Mouse (Mus musculus): ENCODE measurements around the gene Polr1b. TPM values are rescaled to one million over a fixed set of nuclear protein-coding genes. Genes with fewer than 3 reads are reported as not detected.

Gene Polr1b
- total and polyA plus RNA-seq, 2 experiments from 2014 or later = 7.6 to 13.6 TPM

GRCm38 (mm10) chr2:129116368-129116739 lies 15.6 kb downstream of the Polr1b start:
- Histone ChIP-seq H3K9me3 (replicated peaks; ENCODE audit: control insufficient read depth, low read length) (no peaks in the 10 kb centered on the region), H3K4me2 (ENCODE audit: low read depth, low read length) (no peak overlapping the region), H3K36me3 (replicated peaks; ENCODE audit: control insufficient read depth, insufficient read depth, low read length) (peaks cover 88% of the 10 kb centered on the region), H3K27me3 (ENCODE audit: control insufficient read depth, insufficient read depth, low read length) (no peaks in the 10 kb centered on the region), H3K4me3 (ENCODE audit: low read depth, low read length) (no peak overlapping the region), H3K27ac (ENCODE audit: low read depth) (no peak overlapping the region), H3K4me1 (ENCODE audit: control insufficient read depth, insufficient read depth) (no peaks in the 10 kb centered on the region), H3K9ac (replicated peaks; ENCODE audit: low read depth, low read length) (no peak overlapping the region)
- DNase-seq (ENCODE audit: low spot score) (no peak), ATAC-seq (ENCODE audit: insufficient read depth, low read depth) (no peak)
- no peak for TF ChIP-seq EP300 (IDR thresholded peaks at IDR 0.05; ENCODE audit: low read depth)
- TF ChIP-seq CTCF (IDR thresholded peaks at IDR 0.05; ENCODE audit: low read depth) = no peak
- WGBS = 100% methylated on average over 1 of the region's 1 CpGs

GRCm38 (mm10) chr2:129118061-129118460 lies 17.3 kb downstream of the Polr1b start:
- Histone ChIP-seq H3K9me3 (replicated peaks; ENCODE audit: control insufficient read depth, low read length) (no peaks in the 10 kb centered on the region), H3K27ac (ENCODE audit: low read depth) (no peak overlapping the region), H3K36me3 (replicated peaks; ENCODE audit: control insufficient read depth, insufficient read depth, low read length) (peaks cover 88% of the 10 kb centered on the region), H3K9ac (replicated peaks; ENCODE audit: low read depth, low read length) (no peak overlapping the region), H3K27me3 (ENCODE audit: control insufficient read depth, insufficient read depth, low read length) (no peaks in the 10 kb centered on the region), H3K4me1 (ENCODE audit: control insufficient read depth, insufficient read depth) (no peaks in the 10 kb centered on the region), H3K4me2 (ENCODE audit: low read depth, low read length) (no peak overlapping the region), H3K4me3 (ENCODE audit: low read depth, low read length) (no peak overlapping the region)
- TF ChIP-seq EP300 (IDR thresholded peaks at IDR 0.05; ENCODE audit: low read depth) (no peak), CTCF (IDR thresholded peaks at IDR 0.05; ENCODE audit: low read depth) (no peak)
- ATAC-seq (ENCODE audit: insufficient read depth, low read depth) (no peak), DNase-seq (ENCODE audit: low spot score) (no peak)
- 96% methylated on average over 12 of the region's 12 CpGs for WGBS

DNA sequence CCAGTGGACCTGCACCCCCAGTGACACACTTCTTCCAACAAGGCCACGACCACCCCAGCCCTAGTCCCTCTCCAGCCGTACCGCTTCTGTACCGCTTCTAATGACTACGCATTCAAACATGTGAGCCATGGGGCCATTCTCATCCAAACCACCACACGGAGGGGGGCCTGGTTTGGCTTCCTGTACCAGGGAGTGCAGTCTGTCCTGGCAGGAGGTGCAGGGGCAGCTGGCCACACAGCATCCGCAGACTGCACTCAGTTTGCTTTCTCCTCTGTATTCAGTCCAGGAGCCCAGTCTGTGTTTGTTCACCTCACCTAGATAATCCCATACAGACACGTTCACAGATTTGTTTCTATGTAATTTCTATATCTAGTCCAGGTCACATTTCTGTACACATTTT lies 21.2 kb downstream of the Polr1b start:
- 94% methylated on average over 8 of the region's 8 CpGs for WGBS
- ATAC-seq (ENCODE audit: insufficient read depth, low read depth) (no peak), DNase-seq (ENCODE audit: low spot score) (no peak)
- H3K9ac ChIP-seq (replicated peaks; ENCODE audit: low read depth, low read length) = no peak overlapping the region
- H3K27ac ChIP-seq (ENCODE audit: low read depth) = no peak overlapping the region
- no peak overlapping the region for H3K4me3 ChIP-seq (ENCODE audit: low read depth, low read length)
- H3K36me3 ChIP-seq (replicated peaks; ENCODE audit: control insufficient read depth, insufficient read depth, low read length) = peaks cover 80% of the 10 kb centered on the region
- no peak for TF ChIP-seq CTCF (IDR thresholded peaks at IDR 0.05; ENCODE audit: low read depth)
- TF ChIP-seq EP300 (IDR thresholded peaks at IDR 0.05; ENCODE audit: low read depth) = no peak
- no peak overlapping the region for H3K4me2 ChIP-seq (ENCODE audit: low read depth, low read length)
- no peaks in the 10 kb centered on the region for H3K9me3 ChIP-seq (replicated peaks; ENCODE audit: control insufficient read depth, low read length)
- H3K4me1 ChIP-seq (ENCODE audit: control insufficient read depth, insufficient read depth) = no peaks in the 10 kb centered on the region
- H3K27me3 ChIP-seq (ENCODE audit: control insufficient read depth, insufficient read depth, low read length) = no peaks in the 10 kb centered on the region

GRCm38 (mm10) chr2:129129412-129129929 lies 28.7 kb downstream of the Polr1b start, which contains the start of gene Chchd5:
Chchd5 (plus strand) TSS chr2:129129700.
- under 1% methylated on average over 35 of the region's 35 CpGs for WGBS
- Histone ChIP-seq H3K9me3 (replicated peaks; ENCODE audit: control insufficient read depth, low read length) (no peaks in the 10 kb centered on the region), H3K27me3 (ENCODE audit: control insufficient read depth, insufficient read depth, low read length) (no peaks in the 10 kb centered on the region), H3K4me1 (ENCODE audit: control insufficient read depth, insufficient read depth) (peaks cover 10% of the 10 kb centered on the region), H3K4me3 (ENCODE audit: low read depth, low read length) (peak within 1 kb of the TSS; percentile 73), H3K27ac (ENCODE audit: low read depth) (peak within 1 kb of the TSS; percentile 95), H3K4me2 (ENCODE audit: low read depth, low read length) (peak within 1 kb of the TSS; percentile 75), H3K9ac (replicated peaks; ENCODE audit: low read depth, low read length) (peak within 1 kb of the TSS; percentile 77), H3K36me3 (replicated peaks; ENCODE audit: control insufficient read depth, insufficient read depth, low read length) (peaks cover 27% of the 10 kb centered on the region)
- DNase-seq (ENCODE audit: low spot score) (peak; percentile 99), ATAC-seq (ENCODE audit: insufficient read depth, low read depth) (peak; percentile 100)
- TF ChIP-seq EP300 (IDR thresholded peaks at IDR 0.05; ENCODE audit: low read depth) (no peak; the same call in 1 of the 2 replicates), CTCF (IDR thresholded peaks at IDR 0.05; ENCODE audit: low read depth) (no peak)

GRCm38 (mm10) chr2:129129987-129130545 lies 29.3 kb downstream of the Polr1b start:
- Histone ChIP-seq H3K9me3 (replicated peaks; ENCODE audit: control insufficient read depth, low read length) (no peaks in the 10 kb centered on the region), H3K9ac (replicated peaks; ENCODE audit: low read depth, low read length) (peak overlapping the region; percentile 70), H3K4me2 (ENCODE audit: low read depth, low read length) (peak overlapping the region; percentile 75), H3K36me3 (replicated peaks; ENCODE audit: control insufficient read depth, insufficient read depth, low read length) (peaks cover 21% of the 10 kb centered on the region), H3K27me3 (ENCODE audit: control insufficient read depth, insufficient read depth, low read length) (no peaks in the 10 kb centered on the region), H3K4me1 (ENCODE audit: control insufficient read depth, insufficient read depth) (peaks cover 10% of the 10 kb centered on the region), H3K27ac (ENCODE audit: low read depth) (peak overlapping the region; percentile 95), H3K4me3 (ENCODE audit: low read depth, low read length) (peak overlapping the region; percentile 73)
- DNase-seq (ENCODE audit: low spot score) (no peak), ATAC-seq (ENCODE audit: insufficient read depth, low read depth) (peak; percentile 9; the same call in 1 of the 2 replicates)
- WGBS = 29% methylated on average over 18 of the region's 18 CpGs
- TF ChIP-seq CTCF (IDR thresholded peaks at IDR 0.05; ENCODE audit: low read depth) (no peak), EP300 (IDR thresholded peaks at IDR 0.05; ENCODE audit: low read depth) (no peak; the same call in 1 of the 2 replicates)

Measured in heart, postnatal 0 days (tissue).